Mouse (Mus musculus): ENCODE measurements around the gene Sptbn1.

Gene Sptbn1

DNA sequence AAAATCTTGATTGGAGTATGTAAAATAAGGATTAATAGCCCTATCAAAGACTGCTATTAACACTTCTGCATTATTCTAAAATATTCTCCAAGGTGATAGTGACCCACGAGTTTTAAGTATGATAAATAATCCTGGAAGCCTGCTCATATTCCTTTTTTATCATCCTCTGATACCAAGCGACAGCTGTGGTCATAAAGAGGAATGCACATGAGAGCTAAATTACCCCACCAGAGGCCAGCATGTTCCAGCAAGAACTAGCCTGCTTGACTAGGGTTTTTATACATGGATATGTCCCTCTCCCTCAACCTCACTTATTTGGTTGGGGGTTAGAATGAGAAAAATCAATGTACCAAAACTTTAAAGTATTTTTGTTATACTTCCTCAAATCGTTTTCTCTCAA, 56.8 kb downstream of the Sptbn1 start:
- no peak for DNase-seq (ENCODE audit: low spot score)

DNA sequence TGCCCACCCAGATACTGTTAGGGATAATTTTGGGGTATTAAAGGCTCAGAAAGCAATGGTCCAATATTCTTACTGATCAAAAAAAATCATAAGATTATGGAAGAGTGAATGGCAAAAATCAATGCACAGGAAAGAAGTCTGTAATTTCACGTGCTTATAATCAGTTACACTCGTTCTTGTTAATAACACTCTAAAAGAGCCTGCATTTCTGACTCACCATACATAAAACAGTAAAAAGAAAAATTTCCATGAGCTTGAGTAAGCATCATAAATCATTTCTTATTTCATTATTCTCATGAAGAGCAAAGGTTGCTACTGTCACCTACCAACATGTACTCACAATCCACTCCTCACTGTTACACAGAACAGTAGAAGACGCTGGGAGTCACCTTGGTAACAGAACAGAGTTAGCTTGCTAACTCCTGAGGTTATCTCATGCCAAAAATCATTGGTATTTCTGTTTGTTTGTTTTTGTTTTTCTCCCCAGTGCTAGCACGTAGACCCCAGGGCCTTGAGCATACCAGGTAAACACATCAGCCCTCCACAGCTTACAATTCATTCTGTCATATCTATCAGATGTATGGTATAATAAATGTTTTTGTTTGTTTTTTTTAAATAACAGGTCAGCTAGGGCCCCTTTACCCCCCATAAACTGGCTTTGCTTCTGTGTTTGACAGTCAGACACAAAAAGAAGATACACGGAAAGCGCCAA, 57.7 kb downstream of the Sptbn1 start:
- no peak for DNase-seq (ENCODE audit: low spot score)

DNA sequence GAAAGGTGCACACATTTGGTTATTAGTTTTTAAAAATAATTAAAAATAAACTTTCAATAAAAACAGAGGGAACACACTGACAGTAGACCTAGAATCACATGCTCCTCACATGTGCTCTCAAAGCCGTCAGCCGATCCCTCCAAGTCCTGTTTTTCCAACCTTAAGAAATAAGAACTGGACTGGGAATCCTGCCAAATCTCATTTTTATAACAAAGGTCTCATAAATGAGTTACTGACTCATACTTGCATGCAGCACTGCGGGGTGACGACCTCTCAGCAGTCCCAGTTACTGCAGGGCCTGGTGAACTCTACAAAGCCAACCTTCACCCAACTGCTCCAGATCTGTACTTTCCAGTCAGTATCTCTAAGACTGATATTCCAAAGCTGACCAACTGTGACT, 58.5 kb downstream of the Sptbn1 start:
- no peak for DNase-seq (ENCODE audit: low spot score)

DNA sequence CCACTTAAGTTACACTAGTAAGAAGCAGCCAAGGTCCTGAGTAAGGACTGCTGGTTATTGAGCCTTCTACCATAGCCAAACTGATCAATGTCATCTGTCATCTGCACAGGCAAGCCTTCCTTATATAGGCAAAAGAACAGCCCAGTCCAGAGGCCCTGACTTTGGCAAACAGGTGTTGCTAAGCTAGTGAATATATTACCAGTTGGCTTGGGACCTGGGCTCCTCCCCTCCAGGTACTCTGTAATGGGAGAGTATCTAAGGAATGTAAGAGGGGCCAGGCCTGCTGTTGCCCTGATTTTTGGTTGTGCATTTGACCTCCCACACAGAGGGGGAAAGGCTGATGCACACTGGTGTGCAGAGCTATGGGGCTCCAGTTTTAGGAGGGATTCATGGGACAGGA, 63.6 kb downstream of the Sptbn1 start:
- DNase-seq (ENCODE audit: low spot score), result no peak

DNA sequence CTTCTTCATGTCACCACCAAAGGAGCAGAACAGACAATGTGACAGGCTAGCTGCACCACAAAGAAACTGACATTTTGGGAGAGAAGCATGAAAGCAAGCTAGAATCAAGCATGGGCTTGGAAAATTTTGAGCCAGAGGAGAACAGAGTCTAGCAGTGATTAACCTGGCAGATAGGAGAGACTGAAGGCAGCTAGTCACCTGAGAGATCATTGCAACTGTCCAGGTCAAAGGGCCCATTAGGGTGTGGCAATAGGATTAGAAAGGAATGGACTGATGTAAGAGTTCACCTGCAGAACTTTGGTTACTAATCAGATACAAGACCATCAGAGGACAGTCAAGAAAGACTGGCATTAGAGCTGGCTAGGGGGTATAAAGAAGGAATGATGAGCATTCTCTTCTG, 67.6 kb downstream of the Sptbn1 start:
- no peak for DNase-seq (ENCODE audit: low spot score)

DNA sequence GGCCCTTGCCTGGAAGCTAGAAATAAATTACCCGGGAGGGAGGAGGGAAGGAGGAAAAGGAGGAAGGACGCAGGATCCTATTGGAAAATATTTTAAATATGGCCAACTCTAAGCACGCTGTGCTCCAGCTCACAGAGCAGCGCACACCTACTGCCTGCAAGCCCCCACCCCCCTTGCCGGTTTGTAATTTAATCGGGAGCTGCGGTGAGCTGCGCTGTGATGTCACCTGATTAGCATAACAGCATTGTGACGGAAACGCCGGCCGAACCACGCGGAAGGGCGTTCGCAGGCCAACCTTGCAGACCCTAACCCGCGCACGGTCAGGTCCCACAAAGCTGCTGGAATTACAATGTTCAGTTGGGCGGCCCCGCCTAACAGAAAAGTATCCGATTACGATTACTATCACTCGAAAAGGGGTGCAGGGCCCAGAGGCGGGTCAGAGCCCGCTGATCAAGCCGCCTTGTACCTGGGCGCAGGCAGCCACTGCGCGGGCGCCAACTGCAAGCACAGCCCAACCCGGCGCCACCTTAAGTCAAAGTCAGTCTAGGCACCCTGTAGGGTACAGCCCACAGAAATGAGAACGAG, 69.8 kb downstream of the Sptbn1 start:
- DNase-seq (ENCODE audit: low spot score), result peak; percentile 41

DNA sequence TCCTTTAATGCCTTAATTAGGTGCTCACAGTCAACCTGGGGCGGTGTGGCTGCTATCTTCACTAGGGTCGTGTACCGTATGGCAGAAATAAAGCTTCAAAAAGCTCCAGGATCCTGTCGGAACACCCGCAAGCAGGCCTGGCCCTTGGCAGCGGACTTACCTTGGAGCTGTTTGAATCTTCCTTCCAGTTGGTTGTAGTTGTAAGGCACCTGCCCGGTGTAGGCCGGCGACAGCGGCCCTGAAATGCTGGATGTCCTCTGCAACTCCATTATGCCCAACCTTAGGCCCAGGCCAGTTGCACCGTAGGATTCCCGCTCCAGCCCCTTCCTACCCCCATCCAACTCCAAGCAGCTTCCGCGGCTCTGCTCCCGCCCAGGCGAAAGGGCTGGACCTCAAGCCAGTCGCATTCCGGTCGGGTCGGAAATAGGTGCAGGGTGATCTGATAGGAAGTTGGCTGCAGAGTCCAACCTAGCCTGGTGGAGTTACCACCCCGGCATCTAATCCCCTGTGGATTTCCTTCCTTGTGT, 70.3 kb downstream of the Sptbn1 start:
- DNase-seq (ENCODE audit: low spot score), result no peak

DNA sequence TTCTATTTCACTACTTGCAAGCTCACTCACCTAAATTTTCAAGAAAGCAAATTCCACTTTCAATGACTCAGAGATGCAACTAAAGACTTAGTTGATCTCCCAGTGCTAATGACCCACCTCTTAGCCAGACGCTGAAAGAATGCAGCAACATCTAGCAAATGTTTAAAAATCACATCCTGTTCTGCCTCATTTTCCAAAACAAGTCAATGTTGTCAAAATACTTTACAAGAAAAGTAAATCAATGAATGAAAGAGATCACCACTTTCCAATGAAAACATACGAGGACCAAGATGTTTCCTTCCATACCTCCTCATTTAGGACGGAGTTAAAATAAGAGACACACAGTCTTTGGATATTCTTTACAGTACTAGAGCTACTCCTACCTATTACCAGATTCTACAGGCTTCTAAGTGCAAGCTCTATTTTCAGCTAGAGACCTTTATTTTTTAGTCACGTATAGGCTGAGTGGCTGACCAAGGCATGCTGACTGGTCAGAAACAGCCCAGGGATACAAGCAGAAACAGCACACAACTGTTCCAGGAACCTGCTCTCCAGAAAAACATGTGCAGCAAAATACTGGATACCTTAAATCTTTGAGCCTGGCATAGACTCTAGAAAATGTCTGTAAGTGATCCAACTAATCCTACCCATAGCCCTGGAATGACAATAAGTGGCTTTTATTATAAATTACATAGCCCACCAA, 71.5 kb downstream of the Sptbn1 start:
- no peak for DNase-seq (ENCODE audit: low spot score)

DNA sequence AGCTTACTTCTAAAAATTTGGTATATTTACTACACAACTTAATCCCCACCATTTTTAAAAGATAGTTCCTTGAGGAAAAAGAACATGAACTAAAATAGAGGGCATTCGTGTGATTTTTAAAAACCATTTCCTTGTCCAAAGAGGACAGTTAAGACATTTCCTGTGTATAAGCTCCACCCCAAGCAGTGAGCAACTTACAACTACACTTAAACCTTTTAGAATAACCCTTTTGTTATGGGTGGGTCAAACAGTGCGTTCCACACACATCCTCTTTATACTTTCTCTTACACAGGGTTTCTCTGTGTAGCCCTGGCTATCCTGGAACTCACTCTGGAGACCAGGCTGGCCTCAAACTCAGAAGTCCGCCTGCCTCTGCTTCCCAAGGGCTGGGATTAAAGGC, 72.2 kb downstream of the Sptbn1 start:
- DNase-seq (ENCODE audit: low spot score), result no peak

DNA sequence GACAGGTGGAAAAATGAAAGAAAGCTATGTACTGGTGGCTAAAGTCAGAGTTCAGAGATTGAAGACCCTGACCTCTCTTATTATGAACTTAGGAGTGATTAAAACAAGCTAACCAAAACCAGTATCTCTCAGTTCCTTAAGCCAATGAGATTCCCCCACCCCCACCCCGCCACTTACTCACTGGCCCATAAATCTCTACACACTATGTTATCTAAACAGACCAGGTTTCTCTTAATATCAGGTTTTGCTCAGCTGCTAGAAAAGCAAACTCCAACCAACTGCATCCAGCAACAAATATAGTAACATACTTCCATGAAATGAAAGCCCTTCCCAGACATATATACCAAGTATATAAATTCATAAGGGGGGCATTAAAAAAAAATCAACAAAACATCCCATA, 73.2 kb downstream of the Sptbn1 start:
- no peak for DNase-seq (ENCODE audit: low spot score)

DNA sequence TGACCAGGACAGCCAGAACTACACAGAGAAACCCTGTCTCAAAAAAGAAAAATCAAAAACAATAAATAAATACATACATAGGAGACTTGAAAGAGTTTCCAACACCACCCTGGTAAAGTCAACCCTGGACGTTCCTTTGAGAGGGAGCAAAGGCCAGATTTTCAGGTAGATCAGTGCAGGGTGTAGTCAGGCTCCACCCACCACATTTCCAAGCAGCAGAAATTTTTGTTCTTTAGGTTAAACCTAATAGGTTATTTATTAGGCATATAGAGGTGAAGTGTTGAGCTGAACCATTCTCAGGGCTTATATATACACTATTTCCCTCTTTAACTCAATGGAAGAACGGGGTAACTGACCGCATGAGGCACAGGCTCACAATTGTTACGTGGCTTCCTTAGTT, 77.0 kb downstream of the Sptbn1 start:
- DNase-seq (ENCODE audit: low spot score), result no peak

DNA sequence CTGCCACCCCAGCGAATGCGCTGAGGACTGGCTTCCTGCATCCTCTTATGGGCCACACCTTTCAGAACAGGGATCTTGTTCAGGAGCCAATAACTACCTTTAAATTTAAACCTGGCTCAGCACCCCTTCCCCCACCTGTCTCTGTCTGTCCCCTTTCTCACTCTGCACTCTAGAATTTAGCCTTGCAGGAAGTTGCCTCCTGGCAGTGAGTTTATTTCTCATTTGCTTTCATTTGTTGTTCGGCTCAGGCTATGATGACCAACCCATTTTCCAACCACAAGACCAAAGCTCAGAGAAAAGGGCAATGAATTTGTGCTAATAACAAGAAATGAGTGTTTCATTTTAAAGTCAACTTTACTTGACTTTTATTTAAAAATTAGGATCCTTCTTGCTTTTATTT, 77.9 kb downstream of the Sptbn1 start:
- no peak for DNase-seq (ENCODE audit: low spot score)

DNA sequence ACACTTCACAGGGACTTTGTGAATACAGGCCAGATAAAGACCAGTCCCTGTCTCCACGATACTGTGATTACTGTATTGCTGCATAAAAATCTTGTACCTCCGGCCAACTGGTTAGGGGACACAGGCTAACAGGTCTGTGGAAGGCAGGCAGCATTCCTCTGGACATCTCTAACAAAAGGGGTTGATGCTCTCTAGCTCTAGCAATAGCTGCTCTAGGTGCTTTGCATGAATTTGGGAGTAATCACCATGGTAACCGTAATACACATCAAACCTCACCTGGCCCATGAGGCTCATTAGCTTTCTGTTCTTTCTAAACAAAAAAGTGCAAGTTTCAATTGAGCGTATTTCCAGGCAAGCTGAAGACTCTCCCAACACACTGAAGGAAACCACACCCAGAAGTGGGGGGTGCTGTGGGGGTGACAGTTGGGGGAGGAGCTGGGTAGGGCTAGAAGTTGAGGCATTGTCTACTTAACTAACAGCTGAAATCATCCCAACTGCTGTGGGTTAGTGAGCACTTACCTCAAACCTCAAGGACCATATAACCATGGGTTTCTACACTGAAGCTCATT, 81.0 kb downstream of the Sptbn1 start:
- no peak for DNase-seq (ENCODE audit: low spot score)

DNA sequence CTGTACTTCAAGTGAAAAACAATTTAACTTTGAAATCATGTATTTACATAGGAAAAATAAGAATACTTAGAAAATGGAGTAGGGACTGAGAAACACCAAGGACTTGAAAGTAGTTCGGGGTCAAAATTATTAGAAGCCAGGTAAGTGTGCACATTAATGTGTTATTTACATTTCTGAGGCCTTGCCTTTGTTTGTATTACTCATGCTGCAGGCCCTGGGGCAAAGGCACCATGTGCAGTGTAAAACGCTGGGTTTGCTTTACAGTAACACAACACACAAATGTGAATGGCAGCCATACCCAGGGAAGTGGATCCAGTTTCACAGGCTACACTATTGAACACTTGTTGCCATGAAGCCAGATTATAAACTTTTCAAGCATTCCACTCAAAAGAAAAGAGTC, 83.4 kb downstream of the Sptbn1 start:
- no peak for DNase-seq (ENCODE audit: low spot score)

DNA sequence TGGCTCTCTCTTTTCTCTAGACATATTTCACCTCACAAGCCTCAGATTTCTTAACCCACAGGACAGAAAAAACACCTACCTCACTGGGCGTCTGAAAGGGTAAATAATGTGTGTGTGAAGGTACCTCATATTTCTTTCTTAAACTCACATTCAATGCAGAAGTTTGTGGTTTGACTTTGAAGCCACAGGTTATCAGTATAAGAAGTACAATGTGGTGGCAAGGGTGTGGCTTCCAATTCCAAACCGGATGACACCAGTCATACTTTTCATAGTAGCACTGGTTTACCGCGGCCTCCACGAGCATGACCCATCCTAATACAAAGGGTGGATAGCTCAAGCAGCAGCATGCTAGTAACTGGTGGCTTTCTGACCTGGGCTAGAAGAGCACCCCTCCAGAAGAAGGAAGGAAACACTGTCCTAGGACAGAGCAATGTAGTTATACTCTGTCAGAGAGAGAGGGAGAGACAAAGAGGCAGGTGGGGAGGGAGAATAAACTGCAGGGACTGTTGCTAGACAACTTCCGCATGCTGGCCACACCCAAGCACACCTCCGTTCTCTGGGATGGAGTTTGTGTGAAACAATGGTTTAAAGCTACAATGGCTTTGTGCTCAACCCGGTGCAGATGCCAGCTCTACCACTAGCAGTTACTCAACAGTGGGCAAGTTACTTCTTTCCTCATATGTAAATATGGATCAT, 85.1 kb downstream of the Sptbn1 start:
- DNase-seq (ENCODE audit: low spot score), result no peak

DNA sequence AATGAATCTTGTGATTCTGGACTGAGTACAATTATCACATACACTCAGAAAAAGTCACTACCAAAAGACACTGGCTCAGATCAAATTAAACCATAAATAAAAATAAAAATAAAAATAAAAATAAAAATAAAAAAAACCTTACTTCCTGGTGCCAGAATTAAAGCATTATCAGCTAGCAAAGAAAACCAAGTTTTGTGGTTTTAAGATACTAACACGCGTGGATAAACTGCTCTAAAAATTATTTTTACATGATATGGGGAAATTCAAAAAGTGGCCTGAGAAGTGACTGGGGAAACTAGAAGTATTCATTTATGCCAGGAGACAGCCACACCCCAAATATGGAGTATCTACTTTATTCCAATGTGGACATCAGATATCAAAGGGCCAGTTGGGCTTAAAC, 89.8 kb downstream of the Sptbn1 start:
- DNase-seq (ENCODE audit: low spot score), result no peak

DNA sequence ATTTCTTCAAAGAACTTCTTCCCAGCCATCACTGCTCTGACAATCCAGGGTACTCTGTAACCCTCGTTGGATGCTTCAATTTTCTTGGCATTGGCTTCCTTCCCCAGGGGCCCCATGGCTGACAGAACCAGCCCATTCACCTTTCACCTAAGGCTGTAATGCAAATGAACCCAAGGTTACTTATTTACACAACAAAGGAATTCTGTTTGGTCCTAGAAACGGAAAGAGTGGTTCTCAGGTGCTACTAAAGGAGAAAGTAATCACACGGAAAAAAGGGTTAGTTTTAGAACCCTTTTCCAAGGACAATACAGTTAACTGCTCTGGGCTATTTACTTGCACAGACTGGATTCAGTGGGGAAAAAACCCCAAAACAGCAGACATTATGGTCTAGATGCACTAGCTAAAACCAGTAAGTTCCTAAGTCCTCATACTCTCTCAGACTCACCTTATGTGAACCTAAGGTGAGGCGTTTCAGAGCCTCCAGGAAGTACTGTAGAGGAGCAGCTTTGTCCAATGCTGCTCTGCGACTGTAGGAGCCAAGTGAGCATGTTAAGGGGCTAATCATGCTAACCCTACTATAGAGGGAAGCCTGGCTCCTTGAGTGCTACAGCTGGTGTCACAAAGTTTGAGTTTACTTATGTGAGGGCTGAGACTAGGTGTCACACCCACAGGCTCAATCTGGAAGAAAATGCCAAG, 90.7 kb downstream of the Sptbn1 start:
- DNase-seq (ENCODE audit: low spot score), result no peak

DNA sequence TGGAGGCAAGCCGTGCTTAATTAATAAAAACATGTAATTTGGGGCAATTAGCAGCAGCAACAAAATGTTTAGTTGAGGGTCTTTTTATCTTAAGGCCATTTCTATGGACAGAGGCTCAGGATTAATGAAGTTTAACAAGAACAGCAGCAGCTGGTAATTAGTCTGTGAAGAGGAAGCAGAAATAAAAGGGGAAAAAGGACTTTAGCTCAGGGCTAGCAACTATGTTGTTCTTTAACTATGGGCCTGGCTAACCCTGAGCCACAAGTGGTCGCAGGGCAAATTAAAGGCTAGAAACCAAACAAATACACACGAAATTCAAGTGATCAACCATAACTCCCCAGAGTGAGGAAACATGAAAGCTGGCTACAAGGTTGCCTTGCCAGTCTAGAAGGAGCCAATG, 91.9 kb downstream of the Sptbn1 start:
- no peak for DNase-seq (ENCODE audit: low spot score)

DNA sequence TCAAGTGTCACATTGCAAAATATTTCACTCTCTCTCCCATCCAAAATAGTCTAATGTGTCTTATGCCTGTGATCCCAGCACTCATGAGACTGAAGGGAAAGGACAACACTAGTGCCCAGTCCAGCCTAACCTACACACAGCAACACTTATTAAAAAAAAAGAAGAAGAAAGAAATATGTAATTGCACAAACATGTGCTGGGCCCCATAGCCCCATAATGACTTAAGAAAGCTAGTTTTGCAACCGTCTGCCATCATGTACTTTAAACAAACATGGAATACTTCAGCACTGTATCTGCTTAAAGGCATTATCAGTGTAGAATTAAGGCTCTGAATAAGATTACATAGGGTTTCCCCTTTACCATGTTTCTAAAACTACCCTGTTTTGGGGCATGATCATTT, 92.4 kb downstream of the Sptbn1 start:
- no peak for DNase-seq (ENCODE audit: low spot score)

DNA sequence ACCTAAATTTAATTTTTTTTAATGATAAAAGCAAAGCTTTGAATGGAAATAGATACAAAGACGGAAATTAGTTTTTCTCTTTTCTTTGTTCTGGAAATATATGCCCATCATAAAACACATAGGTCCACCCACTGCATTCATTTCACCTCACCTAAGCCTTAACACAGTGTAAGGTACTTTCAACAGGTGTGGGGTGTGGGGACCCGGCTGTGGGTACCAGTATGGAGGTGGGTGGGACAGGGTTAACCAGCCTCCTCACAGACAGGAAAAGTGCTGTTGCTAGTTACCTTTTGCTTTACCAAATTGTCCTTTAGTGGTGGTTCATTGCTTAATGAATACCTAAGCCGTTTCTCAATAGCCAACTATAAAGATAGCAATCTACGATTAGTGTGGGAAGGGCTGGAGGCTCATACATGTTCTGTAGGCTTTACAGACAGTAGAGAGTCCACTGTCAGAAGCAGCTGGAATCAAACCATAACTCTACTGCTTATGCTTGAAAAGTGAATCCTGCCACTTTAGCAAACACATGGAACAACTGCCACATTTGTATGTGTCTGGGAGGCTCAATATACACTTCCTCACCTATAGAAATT, 96.3 kb downstream of the Sptbn1 start:
- DNase-seq (ENCODE audit: low spot score), result no peak

DNA sequence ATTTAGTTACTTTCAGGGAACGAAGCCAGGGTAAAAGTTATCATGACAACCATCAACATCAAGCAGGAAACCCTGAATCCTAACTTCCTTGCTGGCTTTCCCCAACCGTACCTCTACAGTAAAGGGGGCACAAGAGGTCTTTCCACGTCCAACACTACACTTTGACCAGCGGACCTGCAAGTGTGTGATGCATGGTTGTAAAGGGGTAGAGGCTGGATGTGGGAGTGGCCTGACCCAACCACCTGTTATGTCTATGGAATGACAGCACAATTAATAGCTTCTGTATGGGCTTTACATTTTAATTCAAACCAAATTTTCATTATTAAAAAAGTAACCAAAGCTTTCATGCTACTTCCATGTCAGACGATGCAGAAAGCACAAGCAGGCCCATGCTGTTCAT, 96.8 kb downstream of the Sptbn1 start:
- no peak for DNase-seq (ENCODE audit: low spot score)

DNA sequence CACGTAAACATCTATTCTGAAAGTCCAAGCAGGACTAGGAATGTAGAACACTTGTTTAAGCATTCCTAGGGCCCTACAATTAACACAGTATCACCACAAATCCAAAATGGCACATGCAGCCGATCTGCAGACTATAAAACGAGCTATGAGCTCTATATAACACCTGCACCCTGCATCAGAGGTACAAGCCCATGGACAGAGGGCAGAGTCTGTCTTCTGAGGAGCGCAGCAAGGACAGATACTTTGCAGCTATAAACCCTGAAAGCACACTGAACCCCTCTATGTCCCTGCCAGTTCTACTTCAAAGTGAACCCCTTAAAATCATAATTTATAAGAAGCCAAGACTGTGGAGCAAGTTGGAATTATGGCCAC, 101.4 kb downstream of the Sptbn1 start:
- DNase-seq (ENCODE audit: low spot score), result no peak
